In genomic region chr13:47193326-47194153, GRCm38 (mm10) we compare ENCODE assay signal across 7 mouse cellular contexts.
DNase-seq lines count a peak whose midpoint lies in the region; ATAC-seq and TF ChIP-seq lines count a peak whose summit lies in the region.

No protein-coding gene starts in this region.

- DNase-seq in brain, embryonic 14.5 days (ENCODE audit: low read depth) = peak; percentile 76
- peak; percentile 71 for DNase-seq in kidney, postnatal 0 days (ENCODE audit: low spot score)
- peak; percentile 55 for DNase-seq in liver, embryonic 11.5 days (ENCODE audit: low spot score)

- H3K9ac ChIP-seq in heart, embryonic 13.5 days = peak overlapping the region; percentile 80
- H3K9ac ChIP-seq in kidney, postnatal 0 days (ENCODE audit: low read depth, low read length) = 0 out of 2 replicates have a peak overlapping the region, but pooled peaks have one; percentile 29
- H3K9ac ChIP-seq in liver, embryonic 11.5 days (ENCODE audit: low read depth, low read length) = peak overlapping the region; percentile 47; the same call in 1 of the 2 replicates
- peak overlapping the region; percentile 17; the same call in 1 of the 2 replicates for H3K9ac ChIP-seq in stomach, embryonic 15.5 days

- WGBS in heart, embryonic 13.5 days = 6% methylated on average over 32 of the region's 32 CpGs
- WGBS in kidney, postnatal 0 days = 6% methylated on average over 32 of the region's 32 CpGs
- 7% methylated on average over 32 of the region's 32 CpGs for WGBS in liver, embryonic 11.5 days
- 6% methylated on average over 32 of the region's 32 CpGs for WGBS in stomach, embryonic 15.5 days

- no peaks in the 10 kb centered on the region; the same call in 1 of the 2 replicates for H3K4me1 ChIP-seq in embryonic fibroblast, embryonic 13.5 days (ENCODE audit: control insufficient read depth, insufficient read depth, low read length)
- H3K4me1 ChIP-seq in heart, embryonic 13.5 days = peaks cover 32% of the 10 kb centered on the region
- H3K4me1 ChIP-seq in kidney, postnatal 0 days (replicated peaks; ENCODE audit: insufficient read depth, low read length) = peaks cover 9% of the 10 kb centered on the region; the same call in 1 of the 2 replicates
- 0 out of 2 replicates have a peak, but pooled peaks cover 3% of the 10 kb centered on the region for H3K4me1 ChIP-seq in liver, embryonic 11.5 days (replicated peaks; ENCODE audit: control insufficient read depth, insufficient read depth, low read length)
- H3K4me1 ChIP-seq in stomach, embryonic 15.5 days = peaks cover 8% of the 10 kb centered on the region; the same call in 1 of the 2 replicates

- H3K27ac ChIP-seq in embryonic fibroblast, embryonic 13.5 days (ENCODE audit: insufficient read depth, low read length) = no peak overlapping the region
- H3K27ac ChIP-seq in heart, embryonic 13.5 days (replicated peaks) = peak overlapping the region; percentile 37
- H3K27ac ChIP-seq in kidney, postnatal 0 days = no peak overlapping the region
- no peak overlapping the region for H3K27ac ChIP-seq in liver, embryonic 11.5 days (ENCODE audit: low read depth, low read length)
- H3K27ac ChIP-seq in stomach, embryonic 15.5 days = peak overlapping the region; percentile 78

- TF ChIP-seq POLR2A in brain, embryonic 14.5 days (IDR thresholded peaks at IDR 0.05; ENCODE audit: borderline replicate concordance, extremely low read depth, insufficient read depth, insufficient read length, poor library complexity, severe bottlenecking) = no peak
- 0 out of 2 replicates have a peak, but pooled peaks have one; percentile 34 for TF ChIP-seq POLR2A in embryonic fibroblast, embryonic 13.5 days (IDR thresholded peaks at IDR 0.05; ENCODE audit: low read depth, low read length)

- TF ChIP-seq CTCF in brain, embryonic 14.5 days (IDR thresholded peaks at IDR 0.05; ENCODE audit: borderline replicate concordance, extremely low read depth, insufficient read depth, insufficient read length) = no peak
- TF ChIP-seq CTCF in embryonic fibroblast, embryonic 13.5 days (IDR thresholded peaks at IDR 0.05; ENCODE audit: borderline replicate concordance, insufficient read depth, low read length) = no peak
- no peak for TF ChIP-seq CTCF in kidney, postnatal 0 days (IDR thresholded peaks at IDR 0.05; ENCODE audit: low read depth)

- H3K9me3 ChIP-seq in heart, embryonic 13.5 days = no peaks in the 10 kb centered on the region
- H3K9me3 ChIP-seq in kidney, postnatal 0 days (replicated peaks; ENCODE audit: low read length) = no peaks in the 10 kb centered on the region
- H3K9me3 ChIP-seq in liver, embryonic 11.5 days (ENCODE audit: control insufficient read depth, low read length) = no peaks in the 10 kb centered on the region
- no peaks in the 10 kb centered on the region for H3K9me3 ChIP-seq in stomach, embryonic 15.5 days

- H3K4me3 ChIP-seq in embryonic fibroblast, embryonic 13.5 days (ENCODE audit: insufficient read depth, low read length) = peak overlapping the region; percentile 33
- peak overlapping the region; percentile 64 for H3K4me3 ChIP-seq in heart, embryonic 13.5 days
- H3K4me3 ChIP-seq in kidney, postnatal 0 days (replicated peaks; ENCODE audit: low read depth, low read length) = peak overlapping the region; percentile 33
- peak overlapping the region; percentile 54 for H3K4me3 ChIP-seq in liver, embryonic 11.5 days (ENCODE audit: low read depth, low read length)
- peak overlapping the region; percentile 43 for H3K4me3 ChIP-seq in stomach, embryonic 15.5 days (replicated peaks)

- ATAC-seq in heart, embryonic 13.5 days (ENCODE audit: extremely low read depth, insufficient number of reproducible peaks, low FRiP score, low TSS enrichment) = no peak; the same call in 1 of the 2 replicates
- ATAC-seq in kidney, postnatal 0 days (replicated peaks; ENCODE audit: low FRiP score, low read depth) = peak; percentile 54
- peak; percentile 31 for ATAC-seq in liver, embryonic 11.5 days (replicated peaks; ENCODE audit: low FRiP score)
- 0 out of 2 replicates have a peak, but pooled peaks have one; percentile 28 for ATAC-seq in monocyte, adult 5-6 weeks (replicated peaks; ENCODE audit: insufficient number of reproducible peaks, low FRiP score, low TSS enrichment, poor library complexity, severe bottlenecking)
- peak; percentile 88 for ATAC-seq in stomach, embryonic 15.5 days (ENCODE audit: insufficient read depth, low FRiP score, low read depth)

- H3K4me2 ChIP-seq in heart, embryonic 13.5 days = peak overlapping the region; percentile 94
- H3K4me2 ChIP-seq in kidney, postnatal 0 days (ENCODE audit: low read length) = peak overlapping the region; percentile 87
- peak overlapping the region; percentile 85 for H3K4me2 ChIP-seq in liver, embryonic 11.5 days
- peak overlapping the region; percentile 83 for H3K4me2 ChIP-seq in stomach, embryonic 15.5 days

- H3K36me3 ChIP-seq in heart, embryonic 13.5 days = no peaks in the 10 kb centered on the region
- no peaks in the 10 kb centered on the region for H3K36me3 ChIP-seq in kidney, postnatal 0 days (ENCODE audit: insufficient read depth, low read length)
- H3K36me3 ChIP-seq in liver, embryonic 11.5 days (ENCODE audit: control insufficient read depth, insufficient read depth, low read length) = no peaks in the 10 kb centered on the region
- no peaks in the 10 kb centered on the region for H3K36me3 ChIP-seq in stomach, embryonic 15.5 days

- peaks cover 15% of the 10 kb centered on the region for H3K27me3 ChIP-seq in heart, embryonic 13.5 days (replicated peaks)
- H3K27me3 ChIP-seq in kidney, postnatal 0 days (ENCODE audit: insufficient read depth, low read length) = 0 out of 2 replicates have a peak, but pooled peaks cover 3% of the 10 kb centered on the region
- peaks cover 25% of the 10 kb centered on the region for H3K27me3 ChIP-seq in liver, embryonic 11.5 days (replicated peaks; ENCODE audit: control insufficient read depth, insufficient read depth, low read length)
- 0 out of 2 replicates have a peak, but pooled peaks cover 3% of the 10 kb centered on the region for H3K27me3 ChIP-seq in stomach, embryonic 15.5 days (replicated peaks)

Comparison
In these comparisons a context has a peak if more than half of its experiments do, and no peak if none do; other contexts are left out.
1. H3K27ac ChIP-seq: peak in heart, embryonic 13.5 days (single experiment) and stomach, embryonic 15.5 days (single experiment); none in embryonic fibroblast, embryonic 13.5 days (single experiment), kidney, postnatal 0 days (single experiment) and liver, embryonic 11.5 days (single experiment).
2. H3K9ac ChIP-seq: peak in every context shown above with its lines; median percentile 80 in heart, embryonic 13.5 days; 47 in liver, embryonic 11.5 days; 29 in kidney, postnatal 0 days; 17 in stomach, embryonic 15.5 days.
3. Peak in every context shown above with its lines, with median percentiles within 50 percentile points of each other: DNase-seq, H3K4me3 ChIP-seq and H3K4me2 ChIP-seq.